Mouse (Mus musculus): ENCODE results near the gene Bpifb4.

Bpifb4 gene

DNA sequence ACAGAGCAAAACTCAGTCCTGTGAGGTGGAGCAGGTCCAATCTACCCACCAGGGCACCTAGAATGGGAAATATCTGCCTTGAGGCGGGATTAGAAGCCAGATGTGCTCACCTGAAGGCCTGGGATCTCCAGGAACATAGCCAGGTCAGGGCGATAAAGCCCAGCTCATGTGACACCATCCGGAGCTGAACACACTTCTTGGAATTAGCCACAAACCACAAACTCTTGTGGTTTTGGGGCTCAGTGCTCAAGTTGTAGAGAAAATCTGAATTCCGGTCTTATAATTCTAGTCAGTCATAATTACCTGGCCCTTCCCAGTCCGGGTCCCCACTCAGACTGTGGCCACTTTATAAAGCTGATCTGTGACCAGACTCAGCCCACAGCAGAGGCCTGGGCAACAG lies at the start of gene Bpifb4:
Gene Bpifb4, plus strand, starts transcription at position 370 of the 400 bp plus-strand sequence.
- TF ChIP-seq GATA4 (IDR thresholded peaks at IDR 0.05; ENCODE audit: insufficient replicate concordance, low read length), result no peak

DNA sequence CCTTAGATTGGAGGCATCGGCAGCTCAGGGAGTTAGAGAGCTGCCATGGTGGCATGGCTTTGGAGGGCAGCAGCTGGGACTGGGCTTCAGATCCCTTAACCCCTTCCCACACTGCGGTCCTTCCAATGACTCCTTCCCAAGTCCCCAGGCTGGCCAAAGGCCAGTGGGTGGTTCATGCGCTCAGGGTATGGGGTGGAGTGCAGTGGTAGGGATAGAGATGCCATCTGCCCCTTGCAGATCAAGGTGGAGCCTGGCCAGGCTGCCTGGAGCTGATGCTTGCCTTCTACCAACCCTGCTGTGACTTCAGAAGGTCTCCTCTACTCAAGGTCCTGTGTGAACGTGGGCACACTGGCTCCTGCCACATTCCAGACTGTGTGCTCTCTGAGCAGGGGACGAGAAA lies 38.9 kb upstream of the Bpifb4 start:
- TF ChIP-seq GATA4 (IDR thresholded peaks at IDR 0.05; ENCODE audit: insufficient replicate concordance, low read length), result no peak

DNA sequence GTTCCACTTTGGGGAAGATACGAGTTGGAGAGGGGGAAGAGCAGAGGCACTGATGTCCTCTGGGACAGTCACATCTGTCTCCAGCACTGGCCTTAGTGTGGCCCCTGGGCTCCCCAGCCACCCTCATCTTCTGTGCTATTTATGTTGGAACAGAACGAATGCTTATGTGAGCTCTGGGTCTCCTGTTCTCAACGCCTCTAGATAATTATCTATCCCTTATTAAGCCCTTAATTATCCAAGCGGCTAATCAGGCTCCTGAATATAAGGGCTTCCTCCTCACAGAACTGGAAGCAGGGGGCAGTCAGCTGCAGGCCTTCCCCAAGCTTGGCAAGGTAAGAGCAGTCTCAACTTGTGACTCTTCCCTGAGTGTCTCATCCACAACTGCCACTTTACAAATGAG lies 37.9 kb upstream of the Bpifb4 start, which contains the start of gene Bpifb6:
Gene Bpifb6, plus strand, starts transcription at position 301 of the 400 bp plus-strand sequence.
- no peak for TF ChIP-seq GATA4 (IDR thresholded peaks at IDR 0.05; ENCODE audit: insufficient replicate concordance, low read length)

DNA sequence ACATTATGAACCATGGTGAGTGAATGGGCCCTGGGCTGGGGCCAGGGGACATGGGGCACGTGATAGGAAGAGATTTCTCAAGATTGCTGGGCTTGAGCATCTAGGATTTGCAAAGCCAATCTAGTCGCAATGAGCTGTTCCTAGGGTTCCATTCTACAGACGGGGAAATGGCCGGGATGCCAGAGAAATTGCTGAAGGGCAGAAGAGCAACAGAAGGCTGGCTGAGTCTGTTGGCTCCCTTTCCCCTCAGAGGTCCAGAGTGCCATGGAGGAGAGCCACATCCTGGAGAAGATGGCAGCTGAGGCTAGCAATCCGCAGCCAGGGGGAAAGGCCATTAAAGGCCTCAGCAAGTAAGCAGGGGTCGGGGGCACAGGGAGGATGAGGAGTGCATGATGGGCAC lies 35.3 kb upstream of the Bpifb4 start:
- no peak for TF ChIP-seq GATA4 (IDR thresholded peaks at IDR 0.05; ENCODE audit: insufficient replicate concordance, low read length)

- no peak for TF ChIP-seq GATA4 (IDR thresholded peaks at IDR 0.05; ENCODE audit: insufficient replicate concordance, low read length)
Observed at GRCm38 (mm10) chr2:153906626-153907025, 31.4 kb upstream of the Bpifb4 start.

- no peak for TF ChIP-seq GATA4 (IDR thresholded peaks at IDR 0.05; ENCODE audit: insufficient replicate concordance, low read length)
Observed at GRCm38 (mm10) chr2:153914151-153914550, 23.9 kb upstream of the Bpifb4 start.

GRCm38 (mm10) chr2:153917930-153918329 lies 20.1 kb upstream of the Bpifb4 start, which contains the start of gene Bpifb3:
Gene Bpifb3 (plus strand): TSS chr2:153918230.
- no peak for TF ChIP-seq GATA4 (IDR thresholded peaks at IDR 0.05; ENCODE audit: insufficient replicate concordance, low read length)

- TF ChIP-seq GATA4 (IDR thresholded peaks at IDR 0.05; ENCODE audit: insufficient replicate concordance, low read length), result no peak
Observed at GRCm38 (mm10) chr2:153921246-153921645, 16.8 kb upstream of the Bpifb4 start.

- TF ChIP-seq GATA4 (IDR thresholded peaks at IDR 0.05; ENCODE audit: insufficient replicate concordance, low read length), result no peak
Observed at GRCm38 (mm10) chr2:153929871-153930413, 8.1 kb upstream of the Bpifb4 start.

GRCm38 (mm10) chr2:153931125-153931524 lies 6.9 kb upstream of the Bpifb4 start:
- TF ChIP-seq GATA4 (IDR thresholded peaks at IDR 0.05; ENCODE audit: insufficient replicate concordance, low read length), result no peak

- TF ChIP-seq GATA4 (IDR thresholded peaks at IDR 0.05; ENCODE audit: insufficient replicate concordance, low read length), result no peak
Observed at GRCm38 (mm10) chr2:153933311-153933710, 4.7 kb upstream of the Bpifb4 start.

- no peak for TF ChIP-seq GATA4 (IDR thresholded peaks at IDR 0.05; ENCODE audit: insufficient replicate concordance, low read length)
Observed at GRCm38 (mm10) chr2:153935348-153935747, 2.7 kb upstream of the Bpifb4 start.

DNA sequence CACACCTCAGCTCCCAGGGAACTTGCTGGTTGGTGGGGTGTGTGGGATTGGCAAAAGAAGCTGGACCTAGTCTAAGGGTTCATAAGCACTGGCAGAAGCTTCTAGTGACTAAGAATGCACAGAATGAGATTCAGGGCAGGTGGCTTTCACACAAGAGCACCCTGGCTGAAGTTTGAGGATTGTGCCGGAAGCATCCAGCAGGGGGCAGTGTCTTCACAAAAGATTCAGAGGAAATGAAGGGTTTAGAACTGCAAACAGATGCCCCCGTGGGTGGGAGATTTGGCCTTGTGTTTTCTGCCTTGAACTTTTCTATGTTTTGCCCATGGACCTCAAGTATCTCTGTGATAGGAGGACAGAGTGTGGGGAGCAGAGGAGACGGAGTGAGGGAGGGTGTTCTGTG lies 5.5 kb downstream of the Bpifb4 start:
- no peak for TF ChIP-seq GATA4 (IDR thresholded peaks at IDR 0.05; ENCODE audit: insufficient replicate concordance, low read length)

- no peak for TF ChIP-seq GATA4 (IDR thresholded peaks at IDR 0.05; ENCODE audit: insufficient replicate concordance, low read length)
Observed at GRCm38 (mm10) chr2:153944567-153944966, 6.6 kb downstream of the Bpifb4 start.

GRCm38 (mm10) chr2:153952897-153953296 lies 14.9 kb downstream of the Bpifb4 start:
- TF ChIP-seq GATA4 (IDR thresholded peaks at IDR 0.05; ENCODE audit: insufficient replicate concordance, low read length), result no peak

GRCm38 (mm10) chr2:153953836-153954235 lies 15.8 kb downstream of the Bpifb4 start:
- TF ChIP-seq GATA4 (IDR thresholded peaks at IDR 0.05; ENCODE audit: insufficient replicate concordance, low read length), result no peak

DNA sequence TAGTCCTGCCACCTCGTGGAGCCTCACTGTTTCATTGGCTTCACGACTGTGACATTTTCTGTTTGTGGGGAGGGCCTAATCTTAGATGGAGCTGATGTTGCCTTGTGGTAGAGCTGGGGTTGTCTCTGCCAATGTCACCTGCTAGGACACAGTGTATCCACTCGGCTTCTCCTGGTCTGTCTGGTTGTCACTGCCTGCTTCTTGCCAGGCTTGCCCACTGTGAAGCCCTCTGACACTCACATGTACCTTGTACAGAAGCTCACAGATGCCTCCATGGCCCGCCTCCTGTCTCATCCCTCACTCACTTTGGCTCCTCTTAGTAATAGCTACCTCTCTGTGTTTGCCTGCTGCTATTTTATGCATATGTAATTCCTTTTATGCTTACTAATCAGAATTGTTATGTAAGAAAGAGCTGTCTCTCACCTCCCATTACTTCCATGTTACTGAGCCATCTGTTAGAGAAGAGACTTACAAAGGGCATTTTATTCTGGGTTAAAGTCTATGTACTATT lies 24.9 kb downstream of the Bpifb4 start:
- no peak for TF ChIP-seq GATA4 (IDR thresholded peaks at IDR 0.05; ENCODE audit: insufficient replicate concordance, low read length)
